Mouse (Mus musculus) megakaryocyte-erythroid progenitor cell, adult 5-6 weeks (primary cell): ENCODE data around the gene Trmt112. TPM values are rescaled to one million over a fixed set of nuclear protein-coding genes. Genes with fewer than 3 reads are reported as not detected.

ENCODE experiments used
- ATAC-seq: replicated peaks from 2 replicates; pipeline ENCODE4 v1.8.0; 2016; ENCODE audit warnings: mild to moderate bottlenecking, inconsistent platforms; ENCODE audit not compliant: severe bottlenecking, poor library complexity, low FRiP score, low TSS enrichment
- total RNA-seq, 2 experiments: library from RNA; stranded (forward) in 1 of 2; stranded (reverse) in 1 of 2; fragments of 200-1000, 215-1000 nt in 1 of 2; fragments of >200 nt in 1 of 2; fragmentation: Nextera tagmentation in 1 of 2; gene quantifications; 2 replicates each; pipeline ENCODE4 v1.2.3; 2014 to 2017

Trmt112 gene
- total RNA-seq, 2 experiments from 2014 or later = 221 to 364 TPM

DNA sequence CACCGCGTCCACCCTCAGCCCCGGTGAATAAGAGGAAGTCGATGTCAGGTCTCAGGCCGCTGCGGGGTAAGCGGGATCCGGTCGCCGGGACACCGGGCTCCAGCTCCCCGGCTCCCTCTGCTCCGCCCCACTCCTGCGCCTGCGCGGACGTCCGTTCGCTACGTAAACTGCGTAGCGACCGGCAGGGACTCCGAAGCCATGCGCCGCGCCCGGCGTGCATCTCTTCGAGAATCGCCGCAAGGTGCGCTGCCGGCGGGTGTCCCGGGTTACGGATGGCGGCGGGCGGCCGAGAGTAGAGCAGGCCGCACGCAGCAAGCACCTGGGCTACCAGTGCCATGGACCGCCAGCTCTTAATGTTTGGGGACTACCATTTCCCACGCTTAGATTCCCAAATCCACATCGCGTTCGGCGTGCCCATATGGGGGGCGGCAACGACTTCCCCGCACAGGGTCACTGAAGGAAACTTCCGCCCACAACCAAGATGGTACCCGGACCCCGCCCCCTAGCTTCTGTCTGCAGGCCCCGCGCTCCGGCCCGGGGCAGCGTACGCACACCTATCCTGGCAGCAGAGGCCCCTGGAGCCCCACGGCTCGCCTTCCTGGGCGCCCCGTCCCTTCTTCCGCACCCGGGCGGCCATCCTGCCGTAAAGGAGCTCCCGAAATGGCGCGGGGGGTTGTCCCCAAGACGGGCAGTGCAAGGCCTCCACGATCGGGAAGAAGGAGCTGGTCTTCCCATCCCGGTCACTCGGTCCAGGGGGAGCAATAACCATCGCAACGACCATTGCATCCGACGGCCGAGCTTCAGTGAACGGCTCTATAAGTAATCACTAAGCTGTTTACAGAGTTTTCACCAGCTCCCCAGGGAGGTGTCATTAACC is 32.1 kb downstream of the Trmt112 start, which contains the start of gene Bad:
TSS of gene Bad (plus strand) at position 490 of the 877 bp plus-strand sequence.
- peak; percentile 67 for ATAC-seq

DNA sequence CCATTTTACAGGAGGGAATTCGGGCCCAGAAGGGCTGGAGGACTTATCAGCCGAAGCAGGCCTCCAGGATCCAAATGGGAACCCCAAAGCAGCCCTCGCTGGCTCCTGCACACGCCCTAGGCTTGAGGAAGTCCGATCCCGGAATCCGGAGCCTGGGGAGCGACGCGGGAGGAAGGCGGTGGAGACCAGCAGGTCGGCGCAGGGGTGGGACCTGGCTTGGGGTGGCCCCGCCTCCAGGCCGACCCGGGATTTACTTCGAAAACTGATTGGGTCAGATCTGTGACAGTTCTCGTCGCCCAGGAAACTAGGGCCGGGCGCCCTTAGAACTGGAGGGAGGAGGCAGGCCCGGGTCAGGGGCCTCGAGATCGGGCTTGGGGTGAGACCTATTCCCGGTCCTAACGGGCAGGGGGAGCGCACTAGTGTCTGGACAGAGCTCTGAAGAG is 32.8 kb downstream of the Trmt112 start, which contains the start of gene Gpr137:
TSS of gene Gpr137 (minus strand) at position 232 of the 443 bp plus-strand sequence.
- ATAC-seq = peak; percentile 84

DNA sequence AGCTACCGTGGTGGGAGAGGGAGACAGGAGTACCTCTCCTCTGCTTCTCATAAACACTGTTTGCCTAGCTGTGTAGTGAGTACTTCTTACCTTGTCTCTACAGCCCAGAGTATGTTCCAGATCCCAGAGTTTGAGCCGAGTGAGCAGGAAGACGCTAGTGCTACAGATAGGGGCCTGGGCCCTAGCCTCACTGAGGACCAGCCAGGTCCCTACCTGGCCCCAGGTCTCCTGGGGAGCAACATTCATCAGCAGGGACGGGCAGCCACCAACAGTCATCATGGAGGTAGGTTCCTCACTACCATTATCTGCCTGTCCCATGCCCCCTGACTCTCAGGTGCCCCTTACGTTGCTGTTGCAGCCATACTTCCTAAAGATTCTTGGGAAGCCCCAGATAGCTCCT is 33.3 kb downstream of the Trmt112 start:
- no peak for ATAC-seq

- no peak for ATAC-seq
Observed at GRCm38 (mm10) chr19:6943709-6944108, 34.2 kb downstream of the Trmt112 start.

DNA sequence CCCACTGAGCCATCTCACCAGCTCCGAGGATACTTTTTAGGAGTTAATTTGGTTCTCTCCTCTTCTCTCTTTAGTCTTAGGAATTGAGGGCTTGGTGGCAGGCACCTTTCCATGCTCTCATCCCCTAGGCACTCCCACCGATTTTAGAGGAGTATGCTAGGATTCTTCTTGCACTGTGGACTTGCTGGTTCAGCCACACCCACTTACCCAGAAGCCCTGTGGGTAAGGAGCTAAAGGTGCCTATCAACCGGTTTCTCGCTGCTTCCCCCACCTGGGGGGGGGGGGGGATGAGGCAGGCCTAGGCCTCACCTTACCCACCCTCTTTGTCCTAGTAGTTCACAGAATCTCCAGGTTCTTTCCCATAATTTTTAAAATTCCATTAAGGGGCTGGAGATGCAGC is 38.2 kb downstream of the Trmt112 start:
- no peak for ATAC-seq

DNA sequence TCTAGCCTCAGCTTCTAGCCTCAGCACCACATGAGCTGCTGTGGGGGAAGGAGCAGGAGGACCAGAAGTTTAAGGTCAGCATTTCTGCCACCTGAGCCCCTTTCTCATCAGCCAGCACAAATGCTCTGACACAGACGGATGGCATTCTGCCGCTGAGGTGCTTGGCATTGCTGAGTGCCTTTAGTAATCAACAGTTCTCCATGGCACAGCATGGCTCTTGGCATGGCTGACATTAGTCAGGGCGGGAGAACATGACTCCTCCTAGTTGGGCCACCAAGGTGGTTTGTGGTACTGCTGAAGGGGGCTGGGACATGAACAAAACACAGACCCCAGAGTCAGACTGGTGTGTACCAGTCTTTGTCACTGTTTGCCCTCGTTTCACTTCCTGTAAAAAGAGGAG is 38.7 kb downstream of the Trmt112 start:
- ATAC-seq = no peak

DNA sequence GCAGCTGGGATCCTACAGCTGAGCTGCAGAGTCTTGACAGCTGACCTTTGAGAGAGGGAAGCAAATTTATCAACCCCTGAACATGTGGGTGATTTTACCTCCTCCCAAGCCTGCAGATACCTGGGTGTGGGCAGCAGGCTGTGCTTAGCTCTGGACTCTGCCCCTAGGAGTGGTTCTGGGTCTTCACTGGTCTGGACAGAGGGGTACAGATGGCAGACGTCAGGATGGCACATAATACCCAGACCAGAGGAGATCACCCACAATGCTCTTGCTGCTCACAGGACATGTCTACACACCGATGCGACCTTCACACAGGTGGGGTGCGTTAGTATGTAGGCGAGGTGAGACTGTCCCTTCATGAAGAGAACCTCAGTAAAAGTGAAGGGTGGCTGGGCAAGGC is 40.0 kb downstream of the Trmt112 start:
- ATAC-seq = no peak

DNA sequence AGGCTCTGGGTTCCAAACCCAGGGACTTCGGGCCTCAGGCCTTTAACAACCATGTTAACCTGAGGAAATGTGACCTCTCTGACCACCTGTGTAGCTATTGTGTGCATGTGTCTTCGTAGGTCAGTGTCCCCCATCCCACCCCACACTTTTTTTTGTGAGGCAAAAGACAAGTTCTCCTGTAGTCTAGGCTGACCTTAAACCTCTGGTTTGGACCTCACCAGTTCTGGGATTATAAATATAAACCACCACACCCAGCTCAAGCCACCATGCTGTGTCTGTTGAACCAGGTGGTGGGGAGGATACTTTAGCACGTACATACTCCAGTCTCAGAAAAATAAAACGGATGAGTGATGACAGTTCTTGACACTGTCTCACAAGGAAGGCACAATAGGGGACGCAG is 40.5 kb downstream of the Trmt112 start:
- ATAC-seq = no peak

- peak; percentile 18; the same call in 1 of the 2 replicates for ATAC-seq
Observed at GRCm38 (mm10) chr19:6950613-6951153, 41.2 kb downstream of the Trmt112 start.

DNA sequence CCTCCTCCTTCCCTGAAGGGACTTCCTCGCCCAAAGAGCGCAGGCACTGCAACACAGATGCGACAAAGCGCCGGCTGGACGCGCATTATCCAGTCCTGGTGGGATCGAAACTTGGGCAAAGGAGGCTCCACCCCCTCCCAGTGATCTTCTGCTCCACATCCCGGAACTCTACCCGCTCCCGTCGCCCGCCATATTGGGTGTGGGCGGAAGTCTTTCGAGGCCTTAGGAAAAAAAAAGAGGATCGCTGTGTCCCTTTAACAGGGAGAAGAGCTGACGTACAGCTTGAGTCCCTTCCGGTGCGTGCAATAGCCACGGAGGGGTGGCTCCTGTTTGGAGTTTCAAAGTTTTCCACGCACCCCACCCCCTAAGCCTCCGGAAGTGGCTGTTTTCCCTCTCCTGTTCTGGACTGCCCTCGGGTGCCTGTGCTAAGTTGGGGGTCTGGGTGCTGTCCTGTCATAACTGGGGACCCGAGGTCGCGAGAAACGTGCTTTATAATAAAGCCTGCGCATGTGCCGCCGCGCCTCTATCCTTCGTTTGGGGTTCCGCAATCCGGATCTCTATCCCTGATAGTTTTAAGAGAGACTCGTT is 42.0 kb downstream of the Trmt112 start:
- peak; percentile 71 for ATAC-seq

- ATAC-seq = peak; percentile 45
Observed at GRCm38 (mm10) chr19:6951994-6952711, 42.7 kb downstream of the Trmt112 start.

DNA sequence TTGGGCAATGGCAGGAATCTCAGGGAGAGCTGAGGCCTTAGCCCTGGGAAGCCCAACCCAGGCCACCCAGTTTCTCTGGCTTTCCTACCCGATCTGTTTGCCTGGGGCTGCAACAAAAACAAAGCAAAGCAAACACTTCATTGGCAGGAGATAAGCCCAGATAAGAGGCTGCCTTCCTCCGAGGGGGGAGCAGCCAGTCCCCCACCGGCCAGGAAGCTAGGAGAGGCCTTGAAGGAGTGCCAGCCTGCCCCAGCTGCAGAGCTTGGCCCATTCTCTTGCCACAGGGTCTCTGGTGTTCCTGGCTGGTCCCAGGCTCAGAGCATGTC is 43.2 kb downstream of the Trmt112 start:
- no peak for ATAC-seq

DNA sequence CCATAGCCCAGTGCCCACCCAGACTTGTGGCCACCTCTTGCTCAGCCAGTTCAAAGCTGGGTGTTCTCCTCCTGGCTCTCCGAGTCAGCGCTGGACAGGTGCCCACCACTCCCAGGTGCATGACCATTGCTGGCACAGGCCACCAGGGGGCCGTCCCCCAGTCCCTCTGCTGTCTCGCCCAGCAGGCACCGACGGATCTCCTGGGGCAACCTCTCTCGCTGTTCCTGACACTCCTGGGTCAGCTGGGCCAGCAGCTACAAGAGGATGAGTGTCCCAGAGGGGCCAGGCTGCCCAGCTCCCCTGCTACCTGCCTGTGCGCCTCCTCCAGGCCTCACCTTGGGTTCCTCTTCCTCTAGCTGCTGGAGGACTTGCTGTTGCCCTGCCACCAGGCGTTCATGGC is 44.5 kb downstream of the Trmt112 start:
- ATAC-seq = no peak

- ATAC-seq = no peak
Observed at GRCm38 (mm10) chr19:6955424-6955823, 45.9 kb downstream of the Trmt112 start.

GRCm38 (mm10) chr19:6956461-6956860 is 47.0 kb downstream of the Trmt112 start:
- no peak for ATAC-seq

Other genes with a start within 250 kb of the Trmt112 start
- 7.3 and 9.4 TPM in 2 replicates for gene Rps6ka4, start 69.1 kb upstream of the Trmt112 start, total RNA-seq (2014; fragmentation: Nextera tagmentation)
- 5.4 and 10.2 TPM in 2 replicates for gene Rps6ka4, start 69.1 kb upstream of the Trmt112 start, total RNA-seq (2017)
- gene Ccdc88b, start 51.5 kb upstream of the Trmt112 start, total RNA-seq (2014; fragmentation: Nextera tagmentation) = 10.1 and 17.8 TPM in 2 replicates
- gene Ccdc88b, start 51.5 kb upstream of the Trmt112 start, total RNA-seq (2017) = 14.9 and 17.8 TPM in 2 replicates
- gene Prdx5, start 408 bp downstream of the Trmt112 start, total RNA-seq (2014; fragmentation: Nextera tagmentation) = 76.5 and 87.1 TPM in 2 replicates
- gene Prdx5, start 408 bp downstream of the Trmt112 start, total RNA-seq (2017) = 101 and 126 TPM in 2 replicates
- 14.1 and 18.9 TPM in 2 replicates for gene Esrra, start 12.1 kb downstream of the Trmt112 start, total RNA-seq (2014; fragmentation: Nextera tagmentation)
- 10.8 and 18.4 TPM in 2 replicates for gene Esrra, start 12.1 kb downstream of the Trmt112 start, total RNA-seq (2017)
- gene Catsperz, start 15.7 kb downstream of the Trmt112 start, total RNA-seq (2014; fragmentation: Nextera tagmentation) = not detected in 2 replicates
- gene Catsperz, start 15.7 kb downstream of the Trmt112 start, total RNA-seq (2017) = not detected in 2 replicates
- not detected in 2 replicates for gene Kcnk4, start 24.8 kb downstream of the Trmt112 start, total RNA-seq (2014; fragmentation: Nextera tagmentation)
- not detected in 2 replicates for gene Kcnk4, start 24.8 kb downstream of the Trmt112 start, total RNA-seq (2017)
- 17.5 and 20.6 TPM in 2 replicates for gene Bad, start 32.2 kb downstream of the Trmt112 start, total RNA-seq (2014; fragmentation: Nextera tagmentation)
- gene Bad, start 32.2 kb downstream of the Trmt112 start, total RNA-seq (2017) = 29.0 and 39.2 TPM in 2 replicates
- 8.0 and 16.1 TPM in 2 replicates for gene Gpr137, start 32.8 kb downstream of the Trmt112 start, total RNA-seq (2014; fragmentation: Nextera tagmentation)
- 7.0 and 15.7 TPM in 2 replicates for gene Gpr137, start 32.8 kb downstream of the Trmt112 start, total RNA-seq (2017)
- gene Ppp1r14b, start 65.3 kb downstream of the Trmt112 start, total RNA-seq (2014; fragmentation: Nextera tagmentation) = 316 and 412 TPM in 2 replicates
- 174 and 192 TPM in 2 replicates for gene Ppp1r14b, start 65.3 kb downstream of the Trmt112 start, total RNA-seq (2017)
- gene Plcb3, start 66.8 kb downstream of the Trmt112 start, total RNA-seq (2014; fragmentation: Nextera tagmentation) = 12.1 and 18.6 TPM in 2 replicates
- gene Plcb3, start 66.8 kb downstream of the Trmt112 start, total RNA-seq (2017) = 4.3 and 4.8 TPM in 2 replicates
- gene Fkbp2, start 70.8 kb downstream of the Trmt112 start, total RNA-seq (2014; fragmentation: Nextera tagmentation) = 63.5 and 120 TPM in 2 replicates
- gene Fkbp2, start 70.8 kb downstream of the Trmt112 start, total RNA-seq (2017) = 72.8 and 85.4 TPM in 2 replicates
- gene Vegfb, start 78.0 kb downstream of the Trmt112 start, total RNA-seq (2014; fragmentation: Nextera tagmentation) = 56.3 and 71.4 TPM in 2 replicates
- 13.2 and 16.9 TPM in 2 replicates for gene Vegfb, start 78.0 kb downstream of the Trmt112 start, total RNA-seq (2017)
- 15.0 and 17.0 TPM in 2 replicates for gene Dnajc4, start 82.9 kb downstream of the Trmt112 start, total RNA-seq (2014; fragmentation: Nextera tagmentation)
- gene Dnajc4, start 82.9 kb downstream of the Trmt112 start, total RNA-seq (2017) = 8.5 and 11.5 TPM in 2 replicates
- 11.1 TPM in 2 replicates for gene Nudt22, start 86.4 kb downstream of the Trmt112 start, total RNA-seq (2014; fragmentation: Nextera tagmentation)
- 5.4 and 6.5 TPM in 2 replicates for gene Nudt22, start 86.4 kb downstream of the Trmt112 start, total RNA-seq (2017)
- 0.57 and 1.9 TPM in 2 replicates for gene Trpt1, start 86.4 kb downstream of the Trmt112 start, total RNA-seq (2014; fragmentation: Nextera tagmentation)
- gene Trpt1, start 86.4 kb downstream of the Trmt112 start, total RNA-seq (2017) = 3.4 TPM in 1 of 2 replicates, not detected in the other
- 151 and 153 TPM in 2 replicates for gene Fermt3, start 109.8 kb downstream of the Trmt112 start, total RNA-seq (2014; fragmentation: Nextera tagmentation)
- gene Fermt3, start 109.8 kb downstream of the Trmt112 start, total RNA-seq (2017) = 220 and 247 TPM in 2 replicates
- gene Stip1, start 130.3 kb downstream of the Trmt112 start, total RNA-seq (2014; fragmentation: Nextera tagmentation) = 183 and 212 TPM in 2 replicates
- 309 and 310 TPM in 2 replicates for gene Stip1, start 130.3 kb downstream of the Trmt112 start, total RNA-seq (2017)
- gene Macrod1, start 147.1 kb downstream of the Trmt112 start, total RNA-seq (2014; fragmentation: Nextera tagmentation) = 19.1 and 25.9 TPM in 2 replicates
- 6.1 and 10.3 TPM in 2 replicates for gene Macrod1, start 147.1 kb downstream of the Trmt112 start, total RNA-seq (2017)
- not detected in 2 replicates for gene Flrt1, start 196.0 kb downstream of the Trmt112 start, total RNA-seq (2014; fragmentation: Nextera tagmentation)
- gene Flrt1, start 196.0 kb downstream of the Trmt112 start, total RNA-seq (2017) = not detected in 2 replicates